Mouse (Mus musculus): ENCODE data around the gene Usp12. TPM values are rescaled to one million over a fixed set of nuclear protein-coding genes. Genes with fewer than 3 reads are reported as not detected.

The Usp12 gene
- total RNA-seq, 1 experiment from 2014 or later: 47.4 TPM

Other genes starting within 250 kb of the Usp12 start
- gene Gm3415, start 238.9 kb downstream of the Usp12 start, total RNA-seq (2017): not detected in 2 replicates
- not detected in 2 replicates for gene Gpr12, start 209.8 kb downstream of the Usp12 start, total RNA-seq (2017)
- 2,651 and 2,978 TPM in 2 replicates for gene Rpl21, start 37.9 kb upstream of the Usp12 start, total RNA-seq (2017)
- gene Rasl11a, start 50.1 kb upstream of the Usp12 start, total RNA-seq (2017): 1.5 and 16.3 TPM in 2 replicates
- gene Gtf3a, start 153.7 kb upstream of the Usp12 start, total RNA-seq (2017): 144 and 155 TPM in 2 replicates
- 17.1 and 23.7 TPM in 2 replicates for gene Mtif3, start 168.8 kb upstream of the Usp12 start, total RNA-seq (2017)